Mouse (Mus musculus): Measurements from ENCODE around the gene Olfr1000. TPM values are rescaled to one million over a fixed set of nuclear protein-coding genes. Genes with fewer than 3 reads are reported as not detected.

Olfr1000 gene
- total RNA-seq (2023; ENCODE audit: inconsistent age), result not detected in 4 replicates

GRCm38 (mm10) chr2:85611803-85612202 lies at the start of gene Olfr1000:
Gene Olfr1000, minus strand, starts transcription at chr2:85611903.

GRCm38 (mm10) chr2:85650604-85651003 lies 38.9 kb upstream of the Olfr1000 start, which contains the start of gene Olfr1002:
Gene Olfr1002, minus strand, starts transcription at chr2:85650704.

GRCm38 (mm10) chr2:85588648-85589047 lies 23.1 kb downstream of the Olfr1000 start, which contains the start of gene Olfr998:
Gene Olfr998, plus strand, starts transcription at chr2:85588948.

GRCm38 (mm10) chr2:85578915-85579314 lies 32.8 kb downstream of the Olfr1000 start, which contains the start of gene Olfr996:
Gene Olfr996, plus strand, starts transcription at chr2:85579215.

Other genes with a start within 250 kb of the Olfr1000 start
- not detected in 4 replicates for gene Olfr988, start 248.7 kb downstream of the Olfr1000 start, total RNA-seq (2023; ENCODE audit: inconsistent age)
- not detected in 4 replicates for gene Olfr992, start 202.4 kb downstream of the Olfr1000 start, total RNA-seq (2023; ENCODE audit: inconsistent age)
- gene Olfr993, start 197.0 kb downstream of the Olfr1000 start, total RNA-seq (2023; ENCODE audit: inconsistent age), result not detected in 4 replicates
- not detected in 4 replicates for gene Olfr994, start 175.5 kb downstream of the Olfr1000 start, total RNA-seq (2023; ENCODE audit: inconsistent age)
- gene Olfr995, start 168.3 kb downstream of the Olfr1000 start, total RNA-seq (2023; ENCODE audit: inconsistent age), result not detected in 4 replicates
- gene 4833423E24Rik, start 92.9 kb downstream of the Olfr1000 start, total RNA-seq (2023; ENCODE audit: inconsistent age), result not detected in 4 replicates
- gene Olfr996, start 32.7 kb downstream of the Olfr1000 start, total RNA-seq (2023; ENCODE audit: inconsistent age), result not detected in 4 replicates
- gene Olfr998, start 23.0 kb downstream of the Olfr1000 start, total RNA-seq (2023; ENCODE audit: inconsistent age), result not detected in 4 replicates
- gene Olfr1002, start 38.8 kb upstream of the Olfr1000 start, total RNA-seq (2023; ENCODE audit: inconsistent age), result not detected in 4 replicates
- not detected in 4 replicates for gene Olfr154, start 52.6 kb upstream of the Olfr1000 start, total RNA-seq (2023; ENCODE audit: inconsistent age)
- not detected in 4 replicates for gene Olfr1006, start 66.9 kb upstream of the Olfr1000 start, total RNA-seq (2023; ENCODE audit: inconsistent age)
- gene Olfr1008, start 77.5 kb upstream of the Olfr1000 start, total RNA-seq (2023; ENCODE audit: inconsistent age), result not detected in 4 replicates
- gene Olfr1009, start 103.5 kb upstream of the Olfr1000 start, total RNA-seq (2023; ENCODE audit: inconsistent age), result not detected in 4 replicates
- not detected in 4 replicates for gene Olfr1012, start 150.9 kb upstream of the Olfr1000 start, total RNA-seq (2023; ENCODE audit: inconsistent age)
- not detected in 4 replicates for gene Olfr1013, start 155.2 kb upstream of the Olfr1000 start, total RNA-seq (2023; ENCODE audit: inconsistent age)
- not detected in 4 replicates for gene Olfr1014, start 160.8 kb upstream of the Olfr1000 start, total RNA-seq (2023; ENCODE audit: inconsistent age)
- gene Olfr1015, start 170.1 kb upstream of the Olfr1000 start, total RNA-seq (2023; ENCODE audit: inconsistent age), result not detected in 4 replicates
- gene Olfr1016, start 190.6 kb upstream of the Olfr1000 start, total RNA-seq (2023; ENCODE audit: inconsistent age), result not detected in 4 replicates
- not detected in 4 replicates for gene Olfr1018, start 206.6 kb upstream of the Olfr1000 start, total RNA-seq (2023; ENCODE audit: inconsistent age)
- not detected in 4 replicates for gene Olfr1019, start 233.6 kb upstream of the Olfr1000 start, total RNA-seq (2023; ENCODE audit: inconsistent age)
- not detected in 4 replicates for gene Olfr1020, start 235.1 kb upstream of the Olfr1000 start, total RNA-seq (2023; ENCODE audit: inconsistent age)

All from B cell, adult (primary cell).